Mouse (Mus musculus) embryo, embryonic 9.5 days (tissue): ENCODE data around the gene Cd48.
A peak's percentile ranks its signal among the peaks of the same experiment; 100 is the strongest.
"Not testable (repeated sequence)": the region's sequence is repeated elsewhere in the genome, so short reads cannot be mapped to it uniquely, and the experiment has no call there.

ENCODE experiments used
- DNase-seq: peaks from one replicate; pipeline ENCODE4 v3.0.0-alpha.2; 2017; ENCODE audit errors: extremely low spot score

Cd48 gene

GRCm38 (mm10) chr1:171693918-171694317, 12.1 kb downstream of the Cd48 start:
- DNase-seq, result no peak

GRCm38 (mm10) chr1:171698983-171699382, 17.2 kb downstream of the Cd48 start:
- peak; percentile 39 for DNase-seq

GRCm38 (mm10) chr1:171713736-171714135, 31.9 kb downstream of the Cd48 start:
- DNase-seq, result not testable (repeated sequence)

- DNase-seq, result no peak
Measured at GRCm38 (mm10) chr1:171715434-171715833, 33.6 kb downstream of the Cd48 start.

- no peak for DNase-seq
Measured at GRCm38 (mm10) chr1:171716232-171716631, 34.4 kb downstream of the Cd48 start.

- DNase-seq, result no peak
Measured at GRCm38 (mm10) chr1:171731195-171731594, 49.4 kb downstream of the Cd48 start.

GRCm38 (mm10) chr1:171734898-171735297, 53.1 kb downstream of the Cd48 start:
- no peak for DNase-seq

- no peak for DNase-seq
Measured at GRCm38 (mm10) chr1:171748127-171748969, 66.5 kb downstream of the Cd48 start.
